Mouse (Mus musculus): ENCODE results near the gene B4galnt2. TPM values are rescaled to one million over a fixed set of nuclear protein-coding genes. Genes with fewer than 3 reads are reported as not detected.
A peak's percentile ranks its signal among the peaks of the same experiment; 100 is the strongest.

The B4galnt2 gene
- total and polyA plus RNA-seq, 3 experiments = 0.15 to 4.5 TPM; not detected in 1

GRCm38 (mm10) chr11:95827464-95828085, 87.1 kb downstream of the B4galnt2 start (continued):
- TF ChIP-seq NELFE (IDR thresholded peaks at IDR 0.05; ENCODE audit: low read depth, low read length) (no peak), RAD21 (IDR thresholded peaks at IDR 0.05; ENCODE audit: low read depth, low read length) (peak; percentile 98), POLR2A (IDR thresholded peaks at IDR 0.05; ENCODE audit: control insufficient read depth in 1 of 2, insufficient read depth in 1 of 2, low read depth in 1 of 2, low read length in 2 of 2, poor library complexity in 1 of 2) (no peak)

GRCm38 (mm10) chr11:95827168-95827447, 87.6 kb downstream of the B4galnt2 start:
- TF ChIP-seq ETS1 (IDR thresholded peaks at IDR 0.05; ENCODE audit: low read depth, low read length) (peak; percentile 18; the same call in 1 of the 2 replicates), TAL1 (IDR thresholded peaks at IDR 0.05; ENCODE audit: low read length) (no peak), CHD1 (IDR thresholded peaks at IDR 0.05; ENCODE audit: low read depth, low read length) (no peak), MEF2A (IDR thresholded peaks at IDR 0.05; ENCODE audit: extremely low read depth, insufficient replicate concordance, low read depth, low read length, poor library complexity, severe bottlenecking) (no peak), POLR2A (IDR thresholded peaks at IDR 0.05; ENCODE audit: control insufficient read depth in 1 of 2, insufficient read depth in 1 of 2, low read depth in 1 of 2, low read length in 2 of 2, poor library complexity in 1 of 2) (no peak), CTCF (IDR thresholded peaks at IDR 0.05 in 2 of 3, conservative IDR thresholded peaks at IDR 0.05 in 1 of 3; ENCODE audit: control insufficient read depth in 1 of 3, insufficient read depth in 1 of 3, low read depth in 2 of 3, low read length in 3 of 3, poor library complexity in 1 of 3, severe bottlenecking in 1 of 3) (no peak), USF2 (IDR thresholded peaks at IDR 0.05; ENCODE audit: borderline replicate concordance in 1 of 2, insufficient read depth in 1 of 2, low read depth in 1 of 2, low read length in 2 of 2) (no peak), POLR2AphosphoS2 (IDR thresholded peaks at IDR 0.05; ENCODE audit: low read length) (no peak), MAX (IDR thresholded peaks at IDR 0.05; ENCODE audit: low read length) (no peak), TBP (IDR thresholded peaks at IDR 0.05; ENCODE audit: low read depth, low read length) (no peak), NRF1 (IDR thresholded peaks at IDR 0.05; ENCODE audit: insufficient read depth, low read depth, low read length, poor library complexity, severe bottlenecking) (no peak), SMC3 (IDR thresholded peaks at IDR 0.05; ENCODE audit: low read depth, low read length) (no peak), RAD21 (IDR thresholded peaks at IDR 0.05; ENCODE audit: low read depth, low read length) (no peak), MYC (IDR thresholded peaks at IDR 0.05; ENCODE audit: low read depth, low read length) (no peak), JUND (IDR thresholded peaks at IDR 0.05; ENCODE audit: low read depth, low read length) (no peak), BHLHE40 (IDR thresholded peaks at IDR 0.05; ENCODE audit: borderline replicate concordance, low read depth, low read length) (no peak), HCFC1 (IDR thresholded peaks at IDR 0.05; ENCODE audit: low read depth, low read length) (no peak), RCOR1 (IDR thresholded peaks at IDR 0.05; ENCODE audit: low read depth, low read length) (peak; percentile 53), EP300 (IDR thresholded peaks at IDR 0.05; ENCODE audit: low read depth in 1 of 2, low read length in 2 of 2) (peak in 1 of 2 experiments; percentile 26; a peak in 1 of 4 replicates), MXI1 (IDR thresholded peaks at IDR 0.05; ENCODE audit: low read depth, low read length) (no peak), UBTF (IDR thresholded peaks at IDR 0.05; ENCODE audit: borderline replicate concordance, insufficient read depth, low read depth, low read length) (no peak), KAT2A (conservative IDR thresholded peaks at IDR 0.05; ENCODE audit: low read depth, low read length) (no peak), TCF12 (IDR thresholded peaks at IDR 0.05; ENCODE audit: low read depth, low read length) (no peak), POLR2AphosphoS5 (IDR thresholded peaks at IDR 0.05; ENCODE audit: borderline replicate concordance, low read depth, low read length) (no peak), GATA1 (IDR thresholded peaks at IDR 0.05; ENCODE audit: low read depth, low read length) (no peak; the same call in 1 of the 2 replicates)
- Histone ChIP-seq H3K9me3 (replicated peaks; ENCODE audit: insufficient read depth, low read length) (no peaks in the 10 kb centered on the region), H3K4me1 (ENCODE audit: control insufficient read depth in 1 of 2, insufficient read depth in 2 of 2, low read length in 2 of 2) (peaks cover 29 to 44% of the 10 kb centered on the region in 2 experiments), H3K4me3 (ENCODE audit: control insufficient read depth in 1 of 2, insufficient read depth in 1 of 2, low read depth in 2 of 2, low read length in 2 of 2) (peak overlapping the region in 1 of 2 experiments; percentile 3; a peak in 1 of 4 replicates), H3K79me2 (ENCODE audit: control insufficient read depth, insufficient read depth, low read length, poor library complexity) (peaks cover 5% of the 10 kb centered on the region; the same call in 1 of the 2 replicates), H3K27me3 (ENCODE audit: control insufficient read depth in 1 of 2, insufficient read depth in 2 of 2, low read length in 2 of 2) (no peaks in the 10 kb centered on the region), H3K27ac (ENCODE audit: control insufficient read depth, low read depth, low read length) (peak overlapping the region; percentile 8), H3K36me3 (ENCODE audit: control insufficient read depth in 1 of 2, insufficient read depth in 2 of 2, low read length in 2 of 2) (peaks cover 0 to 32% of the 10 kb centered on the region in 2 experiments; a peak in 2 of 4 replicates), H3K9ac (ENCODE audit: control insufficient read depth, low read depth, low read length, poor library complexity, severe bottlenecking) (peak overlapping the region; percentile 4; the same call in 1 of the 2 replicates)
- DNase-seq (ENCODE audit: low read depth, low spot score) = no peak

All from MEL (cell line).